Mouse (Mus musculus) stomach, embryonic 16.5 days (tissue): ENCODE measurements around the gene Irx1. TPM values are rescaled to one million over a fixed set of nuclear protein-coding genes. Genes with fewer than 3 reads are reported as not detected.

ENCODE experiments used
- ATAC-seq: fragments of 200-750 bp; cut with Nextera tagmentation; 2 replicates; pipeline ENCODE4 v1.8.0; 2017; ENCODE audit warnings: moderate number of reproducible peaks, moderate TSS enrichment; ENCODE audit not compliant: insufficient read depth, low FRiP score
- H3K27ac ChIP-seq: fragments of 300-500 bp; sonication (generic); 2 replicates; pipeline ENCODE4 v1.5.1; 2014; ENCODE audit warnings: low read length
- H3K27me3 ChIP-seq: fragments of 300-500 bp; sonication (generic); 2 replicates; pipeline ENCODE4 v1.6.1; 2014; ENCODE audit warnings: low read length, control low read depth, mixed read lengths; ENCODE audit not compliant: control insufficient read depth, insufficient read depth
- H3K36me3 ChIP-seq: fragments of 300-500 bp; sonication (generic); 2 replicates; pipeline ENCODE4 v1.6.1; 2014; ENCODE audit warnings: low read length; ENCODE audit not compliant: control insufficient read depth, insufficient read depth
- H3K4me1 ChIP-seq: fragments of 300-500 bp; sonication (generic); 2 replicates; pipeline ENCODE4 v1.6.1; 2014; ENCODE audit warnings: low read length, control low read depth, mixed read lengths; ENCODE audit not compliant: control insufficient read depth, insufficient read depth
- H3K4me2 ChIP-seq: fragments of 300-500 bp; sonication (generic); 2 replicates; pipeline ENCODE4 v1.6.1; 2014; ENCODE audit warnings: low read depth, low read length, mixed read lengths
- H3K4me3 ChIP-seq: fragments of 300-500 bp; sonication (generic); replicated peaks from 2 replicates; pipeline ENCODE4 v1.5.1; 2014; ENCODE audit warnings: mild to moderate bottlenecking, low read length
- H3K9ac ChIP-seq: fragments of 300-500 bp; sonication (generic); 2 replicates; pipeline ENCODE4 v1.6.1; 2014; ENCODE audit warnings: low read length
- H3K9me3 ChIP-seq: fragments of 300-500 bp; sonication (generic); replicated peaks from 2 replicates; pipeline ENCODE4 v1.6.1; 2016; ENCODE audit warnings: low read length, control low read depth; ENCODE audit not compliant: control insufficient read depth
- WGBS: fragments of 180-500 bp; shearing (Covaris S2); extraction: QIAGEN DNeasy Blood & Tissue Kit; methylation state at CpG from one replicate; pipeline ENCODE4 v1.1.7; 2014; 5-methylcytosine and 5-hydroxymethylcytosine counted together
- polyA plus RNA-seq: library from polyadenylated mRNA; unstranded; fragments of >200 nt; fragmentation: Nextera tagmentation; extraction: Ambion mirVana; gene quantifications from 2 replicates; pipeline ENCODE4 v1.2.1, GENCODE M21; 2015

The Irx1 gene
- polyA plus RNA-seq, 1 experiment from 2014 or later: 0.06 TPM

DNA sequence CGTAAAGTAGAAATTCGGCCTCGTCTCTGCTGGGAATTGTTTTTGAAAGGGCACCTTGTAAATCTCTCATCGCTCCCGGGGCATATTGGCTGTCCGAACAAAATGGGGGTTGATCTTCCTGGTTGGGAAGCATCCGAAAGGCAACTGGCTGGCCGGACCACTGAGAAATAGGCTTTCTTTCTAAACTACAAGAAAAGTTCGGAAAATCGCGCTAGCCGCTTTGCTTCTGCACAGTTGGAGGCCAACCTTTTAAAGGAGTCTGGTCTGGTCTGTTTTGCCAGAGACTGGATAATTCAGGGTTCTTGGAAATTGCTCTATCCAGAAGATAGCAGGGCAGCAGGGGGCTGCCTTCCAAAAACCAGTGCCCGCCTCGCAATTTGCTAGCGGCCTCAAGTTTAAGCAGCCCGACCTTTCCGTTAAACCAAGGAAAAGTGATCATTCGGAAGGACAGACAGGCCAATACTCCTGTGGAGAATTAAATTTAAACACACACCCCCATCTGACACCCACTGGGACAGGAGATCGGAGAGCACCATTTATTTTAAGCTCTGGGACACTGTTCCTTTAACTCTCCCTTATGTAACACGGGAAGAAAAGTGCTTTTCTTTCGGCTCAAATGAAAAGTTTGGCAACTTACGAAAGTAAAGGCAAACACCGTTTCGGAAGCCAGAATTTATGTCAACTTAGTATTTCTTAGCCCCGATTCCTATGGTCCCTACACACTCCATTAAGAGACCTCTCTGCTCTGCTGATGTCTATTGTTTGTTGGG lies 1.4 kb downstream of the Irx1 start:
- no peaks in the 10 kb centered on the region for H3K9me3 ChIP-seq
- peak overlapping the region; percentile 68; the same call in 1 of the 2 replicates for H3K4me2 ChIP-seq
- H3K4me1 ChIP-seq: peaks cover 18% of the 10 kb centered on the region
- no peak for ATAC-seq
- H3K36me3 ChIP-seq: no peaks in the 10 kb centered on the region
- no peak overlapping the region for H3K27ac ChIP-seq
- no peak overlapping the region for H3K9ac ChIP-seq
- peaks cover 81% of the 10 kb centered on the region for H3K27me3 ChIP-seq
- peak overlapping the region; percentile 48 for H3K4me3 ChIP-seq
- 4% methylated on average over 25 of the region's 25 CpGs for whole genome bisulfite sequencing

GRCm38 (mm10) chr13:71960846-71961735 lies 2.4 kb downstream of the Irx1 start:
- H3K36me3 ChIP-seq: no peaks in the 10 kb centered on the region
- WGBS: 12% methylated on average over 9 of the region's 9 CpGs
- no peaks in the 10 kb centered on the region for H3K9me3 ChIP-seq
- ATAC-seq: no peak
- no peak overlapping the region for H3K27ac ChIP-seq
- H3K9ac ChIP-seq: no peak overlapping the region
- peaks cover 81% of the 10 kb centered on the region for H3K27me3 ChIP-seq
- H3K4me3 ChIP-seq: no peak overlapping the region
- peaks cover 18% of the 10 kb centered on the region for H3K4me1 ChIP-seq
- no peak overlapping the region for H3K4me2 ChIP-seq

DNA sequence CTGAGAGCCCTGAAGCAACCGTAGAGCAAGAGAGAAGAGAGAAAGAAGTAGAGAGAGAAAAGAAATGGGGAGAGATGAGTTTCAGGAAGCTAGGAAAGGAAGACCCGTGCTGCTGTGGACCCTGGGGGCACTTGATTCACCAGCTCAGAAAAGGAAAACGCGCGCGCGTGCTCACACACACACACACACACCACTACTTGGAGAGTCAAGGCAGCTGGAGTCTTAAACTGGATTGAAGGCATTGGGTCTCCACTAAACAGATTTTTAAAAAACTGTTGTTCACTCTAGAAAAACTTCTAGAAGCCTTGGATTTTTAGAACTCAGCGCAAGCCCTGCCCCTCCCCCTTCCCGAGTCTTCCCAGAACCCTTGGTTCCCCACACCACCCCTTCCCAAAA lies 3.2 kb downstream of the Irx1 start:
- Histone ChIP-seq H3K4me2 (no peak overlapping the region), H3K27ac (no peak overlapping the region), H3K27me3 (peaks cover 80% of the 10 kb centered on the region), H3K36me3 (no peaks in the 10 kb centered on the region), H3K9me3 (no peaks in the 10 kb centered on the region), H3K9ac (no peak overlapping the region), H3K4me3 (no peak overlapping the region), H3K4me1 (peaks cover 18% of the 10 kb centered on the region)
- no peak for ATAC-seq
- 5% methylated on average over 9 of the region's 9 CpGs for WGBS

DNA sequence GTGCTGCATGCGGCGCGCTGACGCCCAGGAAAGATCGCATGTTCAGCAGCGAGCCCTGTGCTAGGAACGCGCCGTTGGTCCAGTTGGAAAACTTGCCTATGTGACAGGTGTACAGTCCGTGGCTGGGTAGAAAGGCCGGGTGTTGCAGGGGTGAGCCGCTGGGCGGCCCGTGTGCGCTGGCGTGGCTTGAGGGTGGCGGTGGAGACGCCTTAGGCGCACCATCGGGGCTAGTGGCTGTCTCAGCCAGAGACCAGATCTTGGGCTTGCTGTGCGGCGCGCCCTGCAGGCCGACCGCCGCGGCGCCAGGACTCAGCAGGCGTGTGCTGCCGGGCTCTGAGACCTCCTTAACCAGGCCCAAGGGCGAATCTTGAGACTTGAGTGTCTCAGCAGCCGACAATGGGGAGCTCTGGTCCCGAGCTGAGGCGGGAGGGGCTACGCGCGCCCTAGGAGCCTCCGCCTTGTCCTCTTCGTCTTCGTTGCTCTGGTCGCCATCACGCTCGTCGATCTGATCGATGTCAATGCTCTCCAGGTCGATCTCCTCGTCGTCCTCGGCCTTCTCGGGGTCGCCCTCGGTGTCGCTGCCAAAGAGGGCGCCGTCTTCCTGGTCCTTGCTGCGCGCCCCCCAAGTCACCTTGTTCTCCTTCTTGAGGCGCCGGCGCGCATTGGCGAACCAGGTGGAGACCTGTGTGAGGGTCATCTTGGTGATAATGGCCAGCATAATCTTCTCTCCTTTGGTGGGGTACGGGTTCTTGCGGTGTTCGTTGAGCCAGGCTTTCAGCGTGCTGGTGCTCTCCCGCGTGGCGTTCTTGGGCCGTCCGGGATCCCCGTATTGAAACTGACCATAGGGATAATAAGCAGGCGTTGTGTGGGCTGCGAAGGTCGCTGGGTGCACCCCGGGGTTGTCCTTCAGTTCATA lies 3.9 kb downstream of the Irx1 start:
- 0 out of 2 replicates have a peak, but pooled peaks have one; percentile 51 for ATAC-seq
- Histone ChIP-seq H3K4me2 (peak overlapping the region; percentile 29; the same call in 1 of the 2 replicates), H3K27me3 (peaks cover 78% of the 10 kb centered on the region), H3K9me3 (no peaks in the 10 kb centered on the region), H3K4me3 (peak overlapping the region; percentile 14; the same call in 1 of the 2 replicates), H3K4me1 (peaks cover 18% of the 10 kb centered on the region), H3K9ac (no peak overlapping the region), H3K27ac (no peak overlapping the region), H3K36me3 (no peaks in the 10 kb centered on the region)
- 2% methylated on average over 76 of the region's 76 CpGs for WGBS

GRCm38 (mm10) chr13:71958651-71959050 lies 4.9 kb downstream of the Irx1 start:
- H3K36me3 ChIP-seq: no peaks in the 10 kb centered on the region
- peaks cover 14% of the 10 kb centered on the region for H3K4me1 ChIP-seq
- WGBS: 3% methylated on average over 16 of the region's 16 CpGs
- no peak for ATAC-seq
- no peak overlapping the region for H3K4me3 ChIP-seq
- peaks cover 77% of the 10 kb centered on the region for H3K27me3 ChIP-seq
- no peaks in the 10 kb centered on the region for H3K9me3 ChIP-seq
- no peak overlapping the region for H3K27ac ChIP-seq
- H3K4me2 ChIP-seq: no peak overlapping the region
- no peak overlapping the region for H3K9ac ChIP-seq

DNA sequence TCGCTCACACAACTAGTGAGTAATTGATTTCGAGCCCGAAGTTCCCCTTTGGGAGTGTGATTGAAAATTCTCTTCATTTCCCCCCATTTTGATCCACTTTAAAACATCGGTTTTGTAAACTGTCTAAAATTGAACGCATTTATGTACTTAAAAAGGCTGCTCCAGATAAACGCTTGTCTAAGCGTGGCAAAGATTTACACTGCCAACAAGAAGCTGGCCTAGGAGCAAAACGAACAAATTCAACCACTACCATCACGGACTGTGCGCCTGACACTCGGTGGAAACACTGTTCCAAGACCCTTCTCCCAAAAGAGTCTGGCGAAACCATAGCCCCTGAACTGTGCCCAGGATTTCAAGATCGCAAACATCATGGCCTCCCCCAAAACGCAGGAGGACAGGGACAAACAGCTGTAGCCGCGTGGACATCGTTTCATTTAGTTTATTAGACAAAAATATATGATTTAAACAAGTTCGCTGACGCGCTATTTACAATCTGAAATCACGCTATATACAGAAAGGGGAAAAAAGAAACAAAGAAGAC lies 5.6 kb downstream of the Irx1 start:
- no peak for ATAC-seq
- no peak overlapping the region for H3K9ac ChIP-seq
- 9% methylated on average over 21 of the region's 21 CpGs for WGBS

GRCm38 (mm10) chr13:71957147-71957546 lies 6.4 kb downstream of the Irx1 start:
- no peak overlapping the region for H3K9ac ChIP-seq
- no peak overlapping the region for H3K4me3 ChIP-seq
- H3K27me3 ChIP-seq: peaks cover 75% of the 10 kb centered on the region
- no peak for ATAC-seq
- no peak overlapping the region for H3K27ac ChIP-seq
- 16% methylated on average over 18 of the region's 18 CpGs for WGBS
- H3K36me3 ChIP-seq: no peaks in the 10 kb centered on the region
- no peaks in the 10 kb centered on the region for H3K9me3 ChIP-seq
- no peak overlapping the region for H3K4me2 ChIP-seq
- peaks cover 6% of the 10 kb centered on the region; the same call in 1 of the 2 replicates for H3K4me1 ChIP-seq

More for the DNA sequence above, 5.6 kb downstream of the Irx1 start:
- H3K9me3 ChIP-seq: no peaks in the 10 kb centered on the region
- no peak overlapping the region for H3K27ac ChIP-seq
- H3K36me3 ChIP-seq: no peaks in the 10 kb centered on the region
- no peak overlapping the region for H3K4me3 ChIP-seq
- no peak overlapping the region for H3K4me2 ChIP-seq
- H3K4me1 ChIP-seq: peaks cover 7% of the 10 kb centered on the region
- peaks cover 75% of the 10 kb centered on the region for H3K27me3 ChIP-seq

DNA sequence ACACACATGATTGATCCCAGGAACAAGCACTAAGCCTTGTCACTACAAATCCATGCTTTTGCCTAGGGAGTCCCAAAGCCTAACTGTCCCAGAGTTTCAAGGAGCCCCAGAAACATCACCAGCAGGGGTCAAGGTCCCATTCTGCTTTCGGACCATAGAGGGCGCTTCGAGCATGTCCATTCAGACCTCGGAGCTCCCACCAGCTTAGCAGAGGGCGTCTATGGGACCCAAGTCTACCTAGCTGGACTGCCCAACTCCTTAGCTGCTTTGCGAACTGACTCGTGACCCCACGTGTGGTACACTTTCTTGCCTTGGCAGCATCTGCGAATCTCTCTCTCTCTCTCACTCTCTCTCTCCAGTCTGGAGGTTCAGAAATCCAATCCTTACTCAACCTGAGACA lies 7.0 kb downstream of the Irx1 start:
- no peak overlapping the region for H3K9ac ChIP-seq
- H3K4me2 ChIP-seq: no peak overlapping the region
- no peaks in the 10 kb centered on the region for H3K36me3 ChIP-seq
- peaks cover 75% of the 10 kb centered on the region for H3K27me3 ChIP-seq
- no peak for ATAC-seq
- H3K9me3 ChIP-seq: no peaks in the 10 kb centered on the region
- no peak overlapping the region for H3K4me3 ChIP-seq
- WGBS: 10% methylated on average over 9 of the region's 9 CpGs
- no peak overlapping the region for H3K27ac ChIP-seq
- peaks cover 8% of the 10 kb centered on the region; the same call in 1 of the 2 replicates for H3K4me1 ChIP-seq
